Mouse (Mus musculus) liver, adult 2 months (tissue): ENCODE results near the gene Marcks. TPM values are rescaled to one million over a fixed set of nuclear protein-coding genes. Genes with fewer than 3 reads are reported as not detected.

Experiments used
- DNase-seq: peaks from one replicate; pipeline ENCODE4 v3.0.0-alpha.2; 2011; ENCODE audit warnings: low read depth, low spot score; ENCODE audit errors: extremely low read depth
- H3K27ac ChIP-seq: fragments of 200-500 bp; replicated peaks from 2 replicates; pipeline ENCODE4 v1.5.1; 2012; ENCODE audit warnings: low read depth, mild to moderate bottlenecking, control low read depth, inconsistent platforms, low read length; ENCODE audit not compliant: insufficient read depth
- H3K27me3 ChIP-seq: fragments of 200-500 bp; 2 replicates; pipeline ENCODE4 v1.6.1; 2012; ENCODE audit warnings: mild to moderate bottlenecking, moderate library complexity, low read length, inconsistent platforms; ENCODE audit not compliant: control insufficient read depth, insufficient read depth
- H3K36me3 ChIP-seq: fragments of 200-500 bp; 2 replicates; pipeline ENCODE4 v1.6.1; 2012; ENCODE audit warnings: low read length, inconsistent platforms; ENCODE audit not compliant: control insufficient read depth, insufficient read depth
- H3K4me1 ChIP-seq: fragments of 200-500 bp; 2 replicates; pipeline ENCODE4 v1.6.1; 2011; ENCODE audit warnings: low read length; ENCODE audit not compliant: control insufficient read depth, insufficient read depth
- H3K4me3 ChIP-seq: fragments of 200-500 bp; 2 replicates; pipeline ENCODE4 v1.5.1; 2011; ENCODE audit warnings: low read depth, mild to moderate bottlenecking, control low read depth, low read length, moderate library complexity; ENCODE audit not compliant: insufficient read depth
- H3K79me2 ChIP-seq: fragments of 200-500 bp; 2 replicates; pipeline ENCODE4 v1.6.1; 2012; ENCODE audit warnings: inconsistent platforms, mild to moderate bottlenecking, low read length, moderate library complexity; ENCODE audit not compliant: control insufficient read depth, insufficient read depth
- H3K9ac ChIP-seq: fragments of 200-500 bp; 2 replicates; pipeline ENCODE4 v1.6.1; 2012; ENCODE audit warnings: low read depth, mild to moderate bottlenecking, control low read depth, inconsistent platforms, low read length
- CTCF ChIP-seq: fragments of 200-500 bp; IDR thresholded peaks from 2 replicates; pipeline ENCODE4 v1.5.1; 2011; ENCODE audit warnings: low read depth, low read length, control low read depth
- POLR2A ChIP-seq: fragments of 200-500 bp; IDR thresholded peaks from 2 replicates; pipeline ENCODE4 v1.6.1; 2011; ENCODE audit warnings: low read length, control low read depth; ENCODE audit not compliant: insufficient read depth; ENCODE audit errors: extremely low read depth
- WGBS: fragments of 180-500 bp; shearing (Covaris S2); methylation state at CpG from one replicate; pipeline ENCODE4 v1.1.7; 2018; 5-methylcytosine and 5-hydroxymethylcytosine counted together
- polyA plus RNA-seq: library from polyadenylated mRNA; depleted of rRNA; stranded (reverse); fragments of >200 nt; gene quantifications from 2 replicates; pipeline ENCODE4 v1.2.3, GENCODE M21; 2012
- total RNA-seq: library from RNA; depleted of rRNA; stranded (reverse); fragments of >200 nt; gene quantifications from 2 replicates; pipeline ENCODE4 v1.2.3, GENCODE M21; 2014

The Marcks gene
- total and polyA plus RNA-seq, 2 experiments: 4.6 to 8.9 TPM

- WGBS: 43% methylated on average over 3 of the region's 3 CpGs
- Histone ChIP-seq H3K4me3 (no peak overlapping the region), H3K4me1 (no peaks in the 10 kb centered on the region; the same call in 1 of the 2 replicates), H3K27me3 (no peaks in the 10 kb centered on the region), H3K9ac (no peak overlapping the region), H3K79me2 (no peaks in the 10 kb centered on the region), H3K36me3 (no peaks in the 10 kb centered on the region), H3K27ac (no peak overlapping the region)
- TF ChIP-seq CTCF (no peak), POLR2A (no peak)
- peak; percentile 53 for DNase-seq
Observed at GRCm38 (mm10) chr10:37148016-37148415, 9.3 kb upstream of the Marcks start.

GRCm38 (mm10) chr10:37145456-37145855 is 6.7 kb upstream of the Marcks start:
- Histone ChIP-seq H3K79me2 (no peaks in the 10 kb centered on the region), H3K27ac (no peak overlapping the region), H3K4me1 (no peaks in the 10 kb centered on the region; the same call in 1 of the 2 replicates), H3K36me3 (no peaks in the 10 kb centered on the region), H3K4me3 (no peak overlapping the region), H3K27me3 (no peaks in the 10 kb centered on the region), H3K9ac (no peak overlapping the region)
- 86% methylated on average over 1 of the region's 1 CpGs for WGBS
- DNase-seq: no peak
- no peak for TF ChIP-seq POLR2A

- no peak overlapping the region for H3K9ac ChIP-seq
- WGBS: 86% methylated on average over 4 of the region's 4 CpGs
- no peaks in the 10 kb centered on the region for H3K79me2 ChIP-seq
- peaks cover 3% of the 10 kb centered on the region; the same call in 1 of the 2 replicates for H3K27me3 ChIP-seq
- no peak for TF ChIP-seq CTCF
- TF ChIP-seq POLR2A: no peak
- no peak overlapping the region; the same call in 1 of the 2 replicates for H3K27ac ChIP-seq
- H3K36me3 ChIP-seq: no peaks in the 10 kb centered on the region
- no peak overlapping the region for H3K4me3 ChIP-seq
- H3K4me1 ChIP-seq: peaks cover 4% of the 10 kb centered on the region; the same call in 1 of the 2 replicates
- no peak for DNase-seq
Observed at GRCm38 (mm10) chr10:37141621-37142020, 2.9 kb upstream of the Marcks start.

GRCm38 (mm10) chr10:37140736-37141451 is 2.2 kb upstream of the Marcks start:
- Histone ChIP-seq H3K9ac (peak overlapping the region; percentile 20; the same call in 1 of the 2 replicates), H3K27ac (peak overlapping the region; percentile 57), H3K79me2 (no peaks in the 10 kb centered on the region), H3K27me3 (peaks cover 3% of the 10 kb centered on the region; the same call in 1 of the 2 replicates), H3K36me3 (no peaks in the 10 kb centered on the region), H3K4me1 (peaks cover 4% of the 10 kb centered on the region), H3K4me3 (peak overlapping the region; percentile 66)
- DNase-seq: peak; percentile 47
- TF ChIP-seq POLR2A (no peak), CTCF (no peak)
- 1% methylated on average over 45 of the region's 47 CpGs for WGBS

- H3K4me3 ChIP-seq: peak overlapping the region; percentile 66
- peak overlapping the region; percentile 68 for H3K9ac ChIP-seq
- no peaks in the 10 kb centered on the region for H3K36me3 ChIP-seq
- DNase-seq: peak; percentile 10
- H3K79me2 ChIP-seq: no peaks in the 10 kb centered on the region
- TF ChIP-seq POLR2A (no peak), CTCF (no peak)
- 1% methylated on average over 24 of the region's 24 CpGs for WGBS
- H3K4me1 ChIP-seq: peaks cover 4% of the 10 kb centered on the region
- peaks cover 3% of the 10 kb centered on the region; the same call in 1 of the 2 replicates for H3K27me3 ChIP-seq
- H3K27ac ChIP-seq: peak overlapping the region; percentile 73
Observed at GRCm38 (mm10) chr10:37140166-37140735, 1.5 kb upstream of the Marcks start.
